Mouse (Mus musculus): ENCODE results near the gene Kpna3. TPM values are rescaled to one million over a fixed set of nuclear protein-coding genes. Genes with fewer than 3 reads are reported as not detected.
A peak's percentile ranks its signal among the peaks of the same experiment; 100 is the strongest.

The Kpna3 gene
- polyA plus RNA-seq, 1 experiment from 2014 or later: 122 TPM

- Histone ChIP-seq H3K4me1 (ENCODE audit: control insufficient read depth, insufficient read depth, low read length) (no peaks in the 10 kb centered on the region), H3K36me3 (replicated peaks; ENCODE audit: control insufficient read depth, insufficient read depth, low read depth, low read length) (no peaks in the 10 kb centered on the region), H3K27ac (replicated peaks; ENCODE audit: low read depth, low read length) (no peak overlapping the region), H3K9ac (replicated peaks; ENCODE audit: low read length) (no peak overlapping the region), H3K27me3 (ENCODE audit: control insufficient read depth, insufficient read depth, low read length) (no peaks in the 10 kb centered on the region), H3K4me2 (ENCODE audit: low read depth, low read length) (no peak overlapping the region), H3K4me3 (ENCODE audit: low read depth, low read length) (no peak overlapping the region), H3K9me3 (replicated peaks; ENCODE audit: control insufficient read depth, low read length) (no peaks in the 10 kb centered on the region)
- WGBS: 87% methylated on average over 2 of the region's 2 CpGs
- ATAC-seq (replicated peaks; ENCODE audit: insufficient number of reproducible peaks, low FRiP score, low TSS enrichment, low read depth) (no peak), DNase-seq (ENCODE audit: low spot score) (no peak)
Measured at GRCm38 (mm10) chr14:61367290-61367689, 72.4 kb downstream of the Kpna3 start.

- 81% methylated on average over 3 of the region's 3 CpGs for WGBS
- no peaks in the 10 kb centered on the region for H3K4me1 ChIP-seq (ENCODE audit: control insufficient read depth, insufficient read depth, low read length)
- H3K4me3 ChIP-seq (ENCODE audit: low read depth, low read length): no peak overlapping the region
Measured at GRCm38 (mm10) chr14:61364656-61365055, 75.0 kb downstream of the Kpna3 start.

GRCm38 (mm10) chr14:61363734-61364133 lies 75.9 kb downstream of the Kpna3 start:
- Histone ChIP-seq H3K4me1 (ENCODE audit: control insufficient read depth, insufficient read depth, low read length) (no peaks in the 10 kb centered on the region), H3K36me3 (replicated peaks; ENCODE audit: control insufficient read depth, insufficient read depth, low read depth, low read length) (no peaks in the 10 kb centered on the region)
- 93% methylated on average over 2 of the region's 2 CpGs for WGBS

More at GRCm38 (mm10) chr14:61364656-61365055, 75.0 kb downstream of the Kpna3 start:
- no peak overlapping the region for H3K9ac ChIP-seq (replicated peaks; ENCODE audit: low read length)
- H3K4me2 ChIP-seq (ENCODE audit: low read depth, low read length): no peak overlapping the region
- no peaks in the 10 kb centered on the region for H3K27me3 ChIP-seq (ENCODE audit: control insufficient read depth, insufficient read depth, low read length)
- H3K36me3 ChIP-seq (replicated peaks; ENCODE audit: control insufficient read depth, insufficient read depth, low read depth, low read length): no peaks in the 10 kb centered on the region
- no peak for DNase-seq (ENCODE audit: low spot score)
- H3K27ac ChIP-seq (replicated peaks; ENCODE audit: low read depth, low read length): no peak overlapping the region
- H3K9me3 ChIP-seq (replicated peaks; ENCODE audit: control insufficient read depth, low read length): no peaks in the 10 kb centered on the region
- ATAC-seq (replicated peaks; ENCODE audit: insufficient number of reproducible peaks, low FRiP score, low TSS enrichment, low read depth): no peak

GRCm38 (mm10) chr14:61362268-61362667 lies 77.4 kb downstream of the Kpna3 start:
- WGBS: 96% methylated on average over 2 of the region's 2 CpGs
- H3K27me3 ChIP-seq (ENCODE audit: control insufficient read depth, insufficient read depth, low read length): no peaks in the 10 kb centered on the region
- no peak overlapping the region for H3K9ac ChIP-seq (replicated peaks; ENCODE audit: low read length)
- DNase-seq (ENCODE audit: low spot score) (no peak), ATAC-seq (replicated peaks; ENCODE audit: insufficient number of reproducible peaks, low FRiP score, low TSS enrichment, low read depth) (no peak)
- H3K27ac ChIP-seq (replicated peaks; ENCODE audit: low read depth, low read length): no peak overlapping the region
- H3K4me1 ChIP-seq (ENCODE audit: control insufficient read depth, insufficient read depth, low read length): no peaks in the 10 kb centered on the region
- H3K4me3 ChIP-seq (ENCODE audit: low read depth, low read length): no peak overlapping the region
- H3K36me3 ChIP-seq (replicated peaks; ENCODE audit: control insufficient read depth, insufficient read depth, low read depth, low read length): no peaks in the 10 kb centered on the region
- no peaks in the 10 kb centered on the region for H3K9me3 ChIP-seq (replicated peaks; ENCODE audit: control insufficient read depth, low read length)
- no peak overlapping the region for H3K4me2 ChIP-seq (ENCODE audit: low read depth, low read length)

More at GRCm38 (mm10) chr14:61363734-61364133, 75.9 kb downstream of the Kpna3 start:
- no peak for DNase-seq (ENCODE audit: low spot score)
- Histone ChIP-seq H3K27ac (replicated peaks; ENCODE audit: low read depth, low read length) (no peak overlapping the region), H3K9ac (replicated peaks; ENCODE audit: low read length) (no peak overlapping the region), H3K4me2 (ENCODE audit: low read depth, low read length) (no peak overlapping the region), H3K4me3 (ENCODE audit: low read depth, low read length) (no peak overlapping the region), H3K9me3 (replicated peaks; ENCODE audit: control insufficient read depth, low read length) (no peaks in the 10 kb centered on the region), H3K27me3 (ENCODE audit: control insufficient read depth, insufficient read depth, low read length) (no peaks in the 10 kb centered on the region)
- ATAC-seq (replicated peaks; ENCODE audit: insufficient number of reproducible peaks, low FRiP score, low TSS enrichment, low read depth): no peak

- no peak for ATAC-seq (replicated peaks; ENCODE audit: insufficient number of reproducible peaks, low FRiP score, low TSS enrichment, low read depth)
- WGBS: 68% methylated on average over 3 of the region's 3 CpGs
- Histone ChIP-seq H3K9me3 (replicated peaks; ENCODE audit: control insufficient read depth, low read length) (no peaks in the 10 kb centered on the region), H3K9ac (replicated peaks; ENCODE audit: low read length) (no peak overlapping the region; the same call in 1 of the 2 replicates), H3K36me3 (replicated peaks; ENCODE audit: control insufficient read depth, insufficient read depth, low read depth, low read length) (no peaks in the 10 kb centered on the region), H3K4me2 (ENCODE audit: low read depth, low read length) (peak overlapping the region; percentile 41; the same call in 1 of the 2 replicates), H3K27ac (replicated peaks; ENCODE audit: low read depth, low read length) (no peak overlapping the region), H3K27me3 (ENCODE audit: control insufficient read depth, insufficient read depth, low read length) (no peaks in the 10 kb centered on the region), H3K4me3 (ENCODE audit: low read depth, low read length) (no peak overlapping the region), H3K4me1 (ENCODE audit: control insufficient read depth, insufficient read depth, low read length) (no peaks in the 10 kb centered on the region)
- no peak for DNase-seq (ENCODE audit: low spot score)
Measured at GRCm38 (mm10) chr14:61360981-61361511, 78.6 kb downstream of the Kpna3 start.

GRCm38 (mm10) chr14:61360131-61360980 lies 79.3 kb downstream of the Kpna3 start, which contains the start of gene Ebpl:
TSS of gene Ebpl (minus strand) at chr14:61360439.
- Histone ChIP-seq H3K9ac (replicated peaks; ENCODE audit: low read length) (peak within 1 kb of the TSS; percentile 65), H3K4me2 (ENCODE audit: low read depth, low read length) (peak within 1 kb of the TSS; percentile 41), H3K9me3 (replicated peaks; ENCODE audit: control insufficient read depth, low read length) (no peaks in the 10 kb centered on the region), H3K4me3 (ENCODE audit: low read depth, low read length) (peak within 1 kb of the TSS; percentile 54), H3K4me1 (ENCODE audit: control insufficient read depth, insufficient read depth, low read length) (no peaks in the 10 kb centered on the region), H3K36me3 (replicated peaks; ENCODE audit: control insufficient read depth, insufficient read depth, low read depth, low read length) (no peaks in the 10 kb centered on the region), H3K27me3 (ENCODE audit: control insufficient read depth, insufficient read depth, low read length) (no peaks in the 10 kb centered on the region), H3K27ac (replicated peaks; ENCODE audit: low read depth, low read length) (peak within 1 kb of the TSS; percentile 66; the same call in 1 of the 2 replicates)
- under 1% methylated on average over 40 of the region's 40 CpGs for WGBS
- ATAC-seq (replicated peaks; ENCODE audit: insufficient number of reproducible peaks, low FRiP score, low TSS enrichment, low read depth) (peak; percentile 96), DNase-seq (ENCODE audit: low spot score) (peak; percentile 92)

- H3K9ac ChIP-seq (replicated peaks; ENCODE audit: low read length): no peak overlapping the region
- ATAC-seq (replicated peaks; ENCODE audit: insufficient number of reproducible peaks, low FRiP score, low TSS enrichment, low read depth): no peak
- DNase-seq (ENCODE audit: low spot score): peak; percentile 29
- H3K27me3 ChIP-seq (ENCODE audit: control insufficient read depth, insufficient read depth, low read length): no peaks in the 10 kb centered on the region
- no peak overlapping the region for H3K27ac ChIP-seq (replicated peaks; ENCODE audit: low read depth, low read length)
- no peaks in the 10 kb centered on the region for H3K36me3 ChIP-seq (replicated peaks; ENCODE audit: control insufficient read depth, insufficient read depth, low read depth, low read length)
- H3K4me2 ChIP-seq (ENCODE audit: low read depth, low read length): no peak overlapping the region
- H3K4me1 ChIP-seq (ENCODE audit: control insufficient read depth, insufficient read depth, low read length): no peaks in the 10 kb centered on the region
- WGBS: 80% methylated on average over 10 of the region's 10 CpGs
- H3K4me3 ChIP-seq (ENCODE audit: low read depth, low read length): no peak overlapping the region
- no peaks in the 10 kb centered on the region for H3K9me3 ChIP-seq (replicated peaks; ENCODE audit: control insufficient read depth, low read length)
Measured at GRCm38 (mm10) chr14:61354251-61355235, 85.1 kb downstream of the Kpna3 start.

Measured in embryonic facial prominence, embryonic 11.5 days (tissue).